Mouse (Mus musculus) neural tube, embryonic 15.5 days (tissue): ENCODE data around the gene Lin7c. TPM values are rescaled to one million over a fixed set of nuclear protein-coding genes. Genes with fewer than 3 reads are reported as not detected.

ENCODE experiments used
- ATAC-seq: fragments of 200-750 bp; cut with Nextera tagmentation; 2 replicates; pipeline ENCODE4 v1.8.0; 2017; ENCODE audit warnings: mild to moderate bottlenecking, moderate TSS enrichment, moderate library complexity; ENCODE audit not compliant: low FRiP score
- H3K27ac ChIP-seq: fragments of 300-500 bp; sonication (generic); replicated peaks from 2 replicates; pipeline ENCODE4 v1.5.1; 2015; ENCODE audit warnings: mild to moderate bottlenecking, inconsistent platforms
- H3K27me3 ChIP-seq: fragments of 300-500 bp; sonication (generic); replicated peaks from 2 replicates; pipeline ENCODE4 v1.6.1; 2015; ENCODE audit warnings: inconsistent platforms
- H3K36me3 ChIP-seq: fragments of 300-500 bp; sonication (generic); 2 replicates; pipeline ENCODE4 v1.6.1; 2015; ENCODE audit warnings: inconsistent platforms
- H3K4me1 ChIP-seq: fragments of 300-500 bp; sonication (generic); 2 replicates; pipeline ENCODE4 v1.6.1; 2015; ENCODE audit warnings: inconsistent platforms
- H3K4me2 ChIP-seq: fragments of 300-500 bp; sonication (generic); 2 replicates; pipeline ENCODE4 v1.6.1; 2015; ENCODE audit warnings: inconsistent platforms, mild to moderate bottlenecking, moderate library complexity
- H3K4me3 ChIP-seq: fragments of 300-500 bp; sonication (generic); replicated peaks from 2 replicates; pipeline ENCODE4 v1.5.1; 2015; ENCODE audit warnings: mild to moderate bottlenecking, inconsistent platforms
- H3K9ac ChIP-seq: fragments of 300-500 bp; sonication (generic); replicated peaks from 2 replicates; pipeline ENCODE4 v1.6.1; 2015; ENCODE audit warnings: mild to moderate bottlenecking, inconsistent platforms
- H3K9me3 ChIP-seq: fragments of 300-500 bp; sonication (generic); replicated peaks from 2 replicates; pipeline ENCODE4 v1.6.1; 2016; ENCODE audit warnings: inconsistent platforms
- WGBS: fragments of 180-500 bp; shearing (Covaris S2); methylation state at CpG from one replicate; pipeline ENCODE4 v1.1.7; 2015; ENCODE audit warnings: mixed read lengths; 5-methylcytosine and 5-hydroxymethylcytosine counted together
- polyA plus RNA-seq: library from polyadenylated mRNA; unstranded; fragments of >200 nt; fragmentation: Nextera tagmentation; extraction: Ambion mirVana; gene quantifications from 2 replicates; pipeline ENCODE4 v1.2.1, GENCODE M21; 2015

Lin7c gene
- polyA plus RNA-seq, 1 experiment from 2014 or later, result 169 TPM

DNA sequence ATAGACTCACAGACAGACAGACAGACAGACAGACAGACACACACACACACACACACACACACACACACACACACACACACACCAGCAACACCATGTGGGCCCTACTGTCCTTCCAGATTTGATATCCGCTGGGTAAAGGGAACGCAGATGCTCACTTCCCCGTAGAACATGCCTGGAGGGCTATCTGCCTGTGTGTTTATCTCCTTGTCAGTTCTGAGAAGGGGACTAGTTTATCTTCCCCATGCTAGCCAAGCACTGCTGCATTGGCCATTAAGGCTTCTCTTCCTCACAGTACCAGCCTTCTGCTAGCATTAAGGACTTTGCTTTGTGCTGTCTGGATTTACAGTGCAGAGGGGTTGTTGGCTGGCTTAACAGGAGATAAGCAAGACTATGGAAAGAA is 38.6 kb downstream of the Lin7c start:
- WGBS, result 45% methylated on average over 3 of the region's 3 CpGs
- H3K9ac ChIP-seq, result no peak overlapping the region
- no peaks in the 10 kb centered on the region for H3K9me3 ChIP-seq
- ATAC-seq, result no peak
- H3K4me3 ChIP-seq, result no peak overlapping the region
- H3K4me1 ChIP-seq, result peaks cover 21% of the 10 kb centered on the region
- H3K4me2 ChIP-seq, result no peak overlapping the region
- H3K27ac ChIP-seq, result no peak overlapping the region
- H3K36me3 ChIP-seq, result no peaks in the 10 kb centered on the region
- no peaks in the 10 kb centered on the region for H3K27me3 ChIP-seq

DNA sequence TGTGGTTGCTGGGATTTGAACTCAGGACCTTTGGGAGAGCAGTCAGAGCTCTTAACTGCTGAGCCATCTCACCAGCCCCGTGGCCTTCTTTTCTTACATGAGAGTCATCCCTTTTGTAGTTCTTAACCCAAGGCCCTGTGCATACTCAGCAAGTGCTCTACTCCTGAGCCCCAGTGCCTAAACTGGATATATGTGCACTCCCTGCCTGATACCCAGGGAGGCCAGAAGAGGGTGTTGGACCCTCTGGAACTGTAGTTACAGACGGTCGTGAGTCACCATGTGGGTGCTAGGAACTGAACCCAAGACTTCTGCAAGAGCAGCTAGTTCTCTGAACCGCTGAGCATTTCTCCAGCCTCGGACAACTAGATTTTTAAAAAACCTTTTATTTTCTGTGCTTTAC is 39.7 kb downstream of the Lin7c start:
- no peak overlapping the region for H3K9ac ChIP-seq
- H3K4me3 ChIP-seq, result no peak overlapping the region
- H3K4me1 ChIP-seq, result peaks cover 21% of the 10 kb centered on the region
- H3K36me3 ChIP-seq, result no peaks in the 10 kb centered on the region
- no peak overlapping the region for H3K27ac ChIP-seq
- no peak overlapping the region for H3K4me2 ChIP-seq
- ATAC-seq, result no peak
- 95% methylated on average over 5 of the region's 5 CpGs for WGBS
- no peaks in the 10 kb centered on the region for H3K27me3 ChIP-seq
- H3K9me3 ChIP-seq, result no peaks in the 10 kb centered on the region

DNA sequence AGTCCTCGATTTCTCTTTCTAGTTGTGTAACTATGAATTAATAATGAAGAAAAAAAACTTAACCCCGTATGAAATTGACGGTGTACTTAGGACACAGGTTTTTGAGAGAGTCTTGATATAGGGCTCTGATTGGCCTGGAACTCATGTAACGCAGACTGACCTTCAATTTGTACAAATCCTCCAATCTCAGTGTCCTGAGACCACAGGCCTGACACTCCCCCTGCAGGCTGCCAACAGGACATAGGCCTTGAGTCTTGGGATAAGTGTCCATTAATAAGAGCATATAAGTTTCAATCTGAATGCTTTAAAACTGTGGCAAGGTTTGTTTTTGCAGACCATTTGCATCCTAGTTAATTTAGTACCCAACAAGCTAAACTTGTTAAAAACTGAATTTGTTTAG is 40.1 kb downstream of the Lin7c start:
- Histone ChIP-seq H3K27me3 (no peaks in the 10 kb centered on the region), H3K27ac (no peak overlapping the region), H3K4me2 (no peak overlapping the region), H3K9me3 (no peaks in the 10 kb centered on the region), H3K4me3 (no peak overlapping the region), H3K9ac (no peak overlapping the region), H3K4me1 (peaks cover 23% of the 10 kb centered on the region), H3K36me3 (no peaks in the 10 kb centered on the region)
- no peak for ATAC-seq
- 94% methylated on average over 4 of the region's 4 CpGs for WGBS

DNA sequence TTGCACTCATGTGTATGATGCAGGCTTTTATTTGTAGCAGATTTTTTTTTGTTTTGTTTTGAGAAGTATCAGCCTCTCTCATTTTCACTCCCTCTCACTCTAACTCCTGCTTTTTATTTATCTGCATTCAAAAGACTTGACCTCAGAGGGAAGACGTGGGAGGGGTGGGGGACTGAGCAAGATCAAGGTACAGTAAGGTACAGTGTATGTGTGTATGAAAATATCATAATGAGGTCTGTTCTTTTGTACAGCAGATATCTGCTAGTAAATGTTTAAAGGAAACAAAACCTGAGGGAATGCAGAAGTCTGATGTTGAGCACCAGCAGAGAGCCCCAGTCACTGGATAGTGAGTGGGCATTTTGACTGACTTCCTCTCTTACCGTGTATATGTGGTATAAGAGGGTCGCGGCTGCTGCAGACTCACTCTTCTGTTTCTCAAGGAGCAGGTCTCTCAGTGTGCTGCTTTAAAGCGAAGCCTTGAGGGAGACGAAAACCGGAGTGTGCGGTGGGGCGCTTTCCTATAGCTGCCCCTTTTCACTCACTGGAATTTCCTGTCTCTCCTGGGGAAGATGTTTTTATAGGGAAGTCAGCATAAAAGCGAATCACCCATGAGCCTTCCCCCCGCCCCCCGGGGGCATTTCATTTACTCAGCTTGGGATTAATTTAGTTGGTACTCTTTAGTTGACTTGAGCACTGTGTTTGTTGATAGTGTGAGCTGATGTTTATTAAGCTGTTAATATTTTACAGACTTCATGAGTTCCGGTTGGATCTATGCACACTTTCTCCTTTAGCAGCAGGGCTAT is 41.5 kb downstream of the Lin7c start:
- Histone ChIP-seq H3K4me3 (no peak overlapping the region), H3K4me2 (peak overlapping the region; percentile 34), H3K27ac (no peak overlapping the region), H3K27me3 (no peaks in the 10 kb centered on the region), H3K9me3 (no peaks in the 10 kb centered on the region), H3K4me1 (peaks cover 30% of the 10 kb centered on the region), H3K36me3 (no peaks in the 10 kb centered on the region), H3K9ac (no peak overlapping the region)
- WGBS, result 41% methylated on average over 13 of the region's 13 CpGs
- no peak for ATAC-seq

DNA sequence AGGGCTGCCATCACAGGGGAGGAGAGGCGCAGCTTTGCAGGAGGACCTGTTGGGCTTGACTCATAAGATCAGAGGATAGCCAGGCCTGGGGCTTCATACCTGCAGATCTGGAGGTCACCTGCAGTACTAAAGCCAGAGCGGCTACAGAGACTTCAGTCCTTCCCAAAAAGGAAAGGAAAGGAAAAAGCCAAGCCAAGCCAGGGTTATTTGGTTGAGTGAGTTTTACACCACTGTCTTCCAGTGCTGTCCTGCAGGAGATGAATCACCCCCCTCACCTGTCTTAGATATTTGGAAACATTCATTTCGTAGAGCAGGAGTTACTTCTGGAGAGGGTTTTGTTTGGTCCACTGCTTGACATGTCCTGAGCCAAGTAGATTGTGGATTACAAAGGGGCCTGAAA is 42.5 kb downstream of the Lin7c start:
- no peak overlapping the region for H3K27ac ChIP-seq
- no peak overlapping the region for H3K9ac ChIP-seq
- no peak for ATAC-seq
- no peaks in the 10 kb centered on the region for H3K27me3 ChIP-seq
- H3K4me2 ChIP-seq, result no peak overlapping the region
- peaks cover 30% of the 10 kb centered on the region for H3K4me1 ChIP-seq
- no peak overlapping the region for H3K4me3 ChIP-seq
- 84% methylated on average over 3 of the region's 3 CpGs for WGBS
- H3K9me3 ChIP-seq, result no peaks in the 10 kb centered on the region
- no peaks in the 10 kb centered on the region for H3K36me3 ChIP-seq

DNA sequence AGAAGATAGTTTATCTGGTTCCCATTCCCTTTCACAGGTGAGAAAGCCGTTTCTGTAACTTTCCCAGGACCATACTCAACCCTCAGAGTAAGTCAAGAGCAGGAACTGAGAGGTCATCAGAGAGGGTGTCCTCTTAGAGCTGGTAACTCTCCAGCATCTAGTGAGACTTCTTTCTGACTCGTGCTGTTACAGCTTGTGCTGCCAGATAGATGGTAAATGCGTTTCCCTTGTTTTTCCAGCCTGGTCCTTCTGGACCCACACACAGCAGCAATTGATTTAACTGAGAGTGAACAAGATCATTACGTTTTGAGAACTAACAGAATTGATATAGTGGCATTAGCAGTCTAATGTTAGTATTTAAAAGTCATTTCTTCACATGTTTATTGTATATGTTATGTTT is 43.4 kb downstream of the Lin7c start:
- H3K4me2 ChIP-seq, result no peak overlapping the region
- WGBS, result 70% methylated on average over 4 of the region's 4 CpGs

DNA sequence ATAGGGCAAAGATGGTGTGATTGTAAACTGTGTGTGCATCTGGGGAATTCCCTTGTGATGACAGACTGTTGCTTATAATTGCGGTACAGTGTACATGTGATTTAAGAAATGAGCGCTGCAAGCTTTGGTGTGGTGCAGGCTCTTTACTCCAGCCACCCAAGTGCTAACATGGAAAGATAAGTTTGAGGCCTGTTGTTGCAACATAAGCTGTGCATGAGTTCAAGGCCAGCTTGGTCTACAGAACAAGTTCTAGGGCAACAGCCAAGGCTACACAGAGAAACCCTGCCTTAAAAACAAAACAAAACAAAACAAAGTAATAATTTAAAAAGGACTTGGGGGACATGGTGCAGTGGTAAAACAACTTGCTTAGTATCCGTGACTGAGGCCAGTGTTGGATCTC is 44.5 kb downstream of the Lin7c start:
- Histone ChIP-seq H3K4me3 (no peak overlapping the region), H3K4me1 (peaks cover 25% of the 10 kb centered on the region), H3K9me3 (no peaks in the 10 kb centered on the region), H3K36me3 (no peaks in the 10 kb centered on the region), H3K4me2 (no peak overlapping the region), H3K9ac (no peak overlapping the region), H3K27me3 (no peaks in the 10 kb centered on the region), H3K27ac (no peak overlapping the region)
- 88% methylated on average over 3 of the region's 3 CpGs for WGBS
- no peak for ATAC-seq

More for the DNA sequence above, 43.4 kb downstream of the Lin7c start:
- H3K9me3 ChIP-seq, result no peaks in the 10 kb centered on the region
- H3K27ac ChIP-seq, result no peak overlapping the region
- peaks cover 28% of the 10 kb centered on the region for H3K4me1 ChIP-seq
- no peaks in the 10 kb centered on the region for H3K27me3 ChIP-seq
- ATAC-seq, result no peak
- no peak overlapping the region for H3K4me3 ChIP-seq
- H3K36me3 ChIP-seq, result no peaks in the 10 kb centered on the region
- no peak overlapping the region for H3K9ac ChIP-seq

DNA sequence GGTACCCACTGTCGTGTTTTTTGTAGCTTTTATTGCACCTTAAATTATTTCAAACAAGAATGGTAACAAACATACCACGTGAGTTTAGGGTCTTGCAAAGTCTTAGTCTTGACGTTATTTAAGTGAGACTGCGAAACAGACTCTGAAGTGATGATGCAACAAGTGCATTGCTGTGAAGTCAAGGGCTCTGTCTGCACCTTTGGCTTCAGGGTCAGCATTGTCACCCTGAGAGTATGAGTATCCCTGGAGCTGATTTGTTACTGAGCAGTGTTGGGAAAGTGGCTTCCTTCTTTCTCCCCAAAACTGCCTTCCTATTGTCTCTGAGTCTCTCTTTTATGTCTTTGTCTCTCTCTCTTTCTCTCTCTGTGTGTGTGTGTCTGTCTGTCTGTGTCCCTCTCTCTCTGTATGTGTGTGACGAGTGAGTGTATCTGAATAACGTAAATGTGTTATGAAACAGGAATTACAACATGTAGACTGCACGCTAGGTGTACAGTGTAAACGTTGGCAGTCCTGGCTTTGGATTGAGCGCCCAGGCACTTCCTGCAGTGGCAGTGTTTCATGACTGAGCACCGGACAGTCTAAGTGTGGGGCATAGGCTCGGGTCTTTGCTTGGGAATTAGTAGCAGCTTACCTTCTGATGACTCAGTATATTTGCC is 45.2 kb downstream of the Lin7c start:
- Histone ChIP-seq H3K9me3 (no peaks in the 10 kb centered on the region), H3K4me2 (no peak overlapping the region), H3K36me3 (no peaks in the 10 kb centered on the region), H3K4me1 (peaks cover 25% of the 10 kb centered on the region), H3K9ac (no peak overlapping the region), H3K27ac (no peak overlapping the region), H3K4me3 (no peak overlapping the region), H3K27me3 (no peaks in the 10 kb centered on the region)
- 36% methylated on average over 11 of the region's 11 CpGs for WGBS
- no peak for ATAC-seq

DNA sequence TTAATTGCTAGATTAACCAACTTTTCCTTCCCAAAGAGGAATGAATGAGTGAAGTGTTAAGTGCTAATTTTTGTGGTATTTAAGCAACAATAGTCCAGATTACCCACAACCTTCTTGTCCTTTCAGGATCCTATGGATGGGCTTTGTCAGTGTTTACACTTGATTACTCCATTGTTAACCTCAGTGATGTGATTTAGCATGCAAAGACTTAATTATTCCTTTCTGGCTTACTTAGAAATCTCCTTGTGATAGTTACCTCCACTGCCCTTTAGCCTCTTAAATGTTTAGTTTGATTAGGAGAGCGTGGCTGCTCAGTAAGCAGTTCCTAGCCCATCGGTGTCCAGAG is 45.7 kb downstream of the Lin7c start:
- no peak for ATAC-seq
- Histone ChIP-seq H3K36me3 (no peaks in the 10 kb centered on the region), H3K4me3 (no peak overlapping the region), H3K4me1 (peaks cover 25% of the 10 kb centered on the region), H3K4me2 (no peak overlapping the region), H3K27ac (no peak overlapping the region), H3K9me3 (no peaks in the 10 kb centered on the region), H3K27me3 (no peaks in the 10 kb centered on the region), H3K9ac (no peak overlapping the region)
- 17% methylated on average over 2 of the region's 2 CpGs for WGBS

DNA sequence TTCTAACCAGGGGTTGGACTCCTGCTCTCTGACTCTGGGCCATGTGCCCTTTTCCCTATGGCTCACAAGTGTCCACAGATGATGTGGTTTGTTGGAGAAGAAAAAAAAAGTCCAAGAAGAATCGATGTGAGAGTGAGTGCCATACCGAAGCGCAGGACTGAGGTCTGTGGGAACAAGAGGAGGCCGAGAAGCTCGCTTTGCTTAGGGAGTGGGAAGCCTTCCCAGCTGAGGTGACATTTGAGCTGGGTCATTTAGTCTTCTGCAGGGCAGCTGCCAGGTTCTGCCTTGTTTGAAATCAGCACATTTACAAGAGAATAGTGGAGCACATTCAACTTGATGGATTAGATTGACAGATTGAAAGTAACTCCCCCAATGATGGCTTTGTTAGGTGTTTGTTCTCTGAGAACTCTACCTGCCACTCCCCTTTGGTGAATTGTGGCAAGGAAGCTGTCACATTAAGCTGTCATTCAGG is 51.4 kb downstream of the Lin7c start:
- no peaks in the 10 kb centered on the region for H3K9me3 ChIP-seq
- no peak overlapping the region for H3K9ac ChIP-seq
- no peak for ATAC-seq
- no peak overlapping the region for H3K4me2 ChIP-seq
- no peak overlapping the region for H3K4me3 ChIP-seq
- no peaks in the 10 kb centered on the region for H3K36me3 ChIP-seq
- peaks cover 21% of the 10 kb centered on the region for H3K4me1 ChIP-seq
- H3K27ac ChIP-seq, result no peak overlapping the region
- 14% methylated on average over 5 of the region's 5 CpGs for WGBS
- no peaks in the 10 kb centered on the region for H3K27me3 ChIP-seq

DNA sequence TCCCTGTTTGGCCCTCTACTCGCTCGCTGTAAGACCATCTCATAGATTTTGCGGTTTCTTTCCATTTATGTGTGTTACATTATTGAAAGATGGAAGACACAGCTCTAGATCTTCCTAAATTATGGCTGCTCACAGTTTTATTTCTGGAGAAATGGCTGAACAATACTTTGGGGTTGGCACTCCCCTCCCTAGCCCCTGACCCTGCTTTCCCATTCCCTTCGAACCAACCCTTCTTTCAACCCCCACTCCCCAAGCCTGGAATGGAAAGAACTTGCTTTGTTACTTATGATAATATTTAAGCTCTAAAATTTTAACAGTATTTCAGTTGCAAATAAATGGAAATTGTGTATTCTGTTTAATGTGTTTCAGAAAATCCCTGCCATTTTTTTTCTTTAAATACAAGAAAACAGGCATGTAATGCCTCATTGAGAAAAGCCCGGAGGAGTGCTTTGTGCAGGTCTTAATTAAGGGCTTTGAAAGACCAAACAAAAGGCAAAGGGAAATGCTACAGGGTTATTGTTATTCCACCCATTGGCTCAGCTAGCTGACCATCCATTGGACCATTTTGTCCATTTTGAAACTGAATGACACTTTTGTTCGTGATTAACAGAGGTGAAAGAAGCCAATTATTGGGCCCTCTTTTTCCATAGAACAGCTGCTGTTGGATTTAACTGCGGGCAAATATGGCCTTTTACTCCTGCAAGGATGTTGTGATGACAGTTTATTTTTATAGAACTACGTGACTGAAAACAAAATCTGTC is 52.3 kb downstream of the Lin7c start:
- Histone ChIP-seq H3K36me3 (no peaks in the 10 kb centered on the region), H3K9me3 (no peaks in the 10 kb centered on the region), H3K27ac (0 out of 2 replicates have a peak overlapping the region, but pooled peaks have one; percentile 25), H3K4me1 (peaks cover 21% of the 10 kb centered on the region), H3K4me2 (no peak overlapping the region), H3K9ac (no peak overlapping the region), H3K27me3 (no peaks in the 10 kb centered on the region), H3K4me3 (no peak overlapping the region)
- WGBS, result 24% methylated on average over 8 of the region's 8 CpGs
- no peak; the same call in 1 of the 2 replicates for ATAC-seq

DNA sequence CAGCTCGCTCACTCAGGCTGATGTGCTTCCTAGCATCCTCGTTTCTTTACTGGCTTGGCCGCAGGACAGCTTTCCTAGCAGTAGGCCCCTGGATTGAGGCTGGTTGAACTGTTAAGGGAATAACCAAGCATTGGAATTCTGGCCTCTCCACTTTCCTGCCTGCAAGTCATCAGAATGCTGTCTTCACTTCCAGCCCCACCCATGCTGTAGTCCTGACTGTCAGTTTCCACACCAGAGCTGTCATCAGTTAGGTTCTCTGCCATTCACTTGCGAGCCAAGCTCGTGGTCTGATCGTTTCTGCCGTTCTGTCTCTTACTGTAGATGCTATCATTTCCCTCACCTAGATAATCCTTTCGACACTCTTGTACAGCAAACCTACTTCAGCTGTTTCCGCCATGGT is 54.3 kb downstream of the Lin7c start:
- no peak overlapping the region for H3K4me2 ChIP-seq
- no peaks in the 10 kb centered on the region for H3K9me3 ChIP-seq
- no peak overlapping the region for H3K27ac ChIP-seq
- 72% methylated on average over 9 of the region's 9 CpGs for WGBS
- no peak overlapping the region for H3K4me3 ChIP-seq
- H3K4me1 ChIP-seq, result peaks cover 21% of the 10 kb centered on the region
- no peak for ATAC-seq
- H3K36me3 ChIP-seq, result no peaks in the 10 kb centered on the region
- no peak overlapping the region for H3K9ac ChIP-seq
- H3K27me3 ChIP-seq, result no peaks in the 10 kb centered on the region
